Mouse (Mus musculus): ENCODE results near the gene Stat5a. TPM values are rescaled to one million over a fixed set of nuclear protein-coding genes. Genes with fewer than 3 reads are reported as not detected.

Stat5a gene
- total RNA-seq, 4 experiments from 2014 or later = 16.5 to 26.5 (median 21.6) TPM

GRCm38 (mm10) chr11:100860198-100861048 is 1.3 kb downstream of the Stat5a start:
- DNase-seq (ENCODE audit: low spot score) = peak; percentile 87

GRCm38 (mm10) chr11:100861335-100861734 is 2.2 kb downstream of the Stat5a start:
- DNase-seq (ENCODE audit: low spot score) = no peak

GRCm38 (mm10) chr11:100861836-100862235 is 2.7 kb downstream of the Stat5a start:
- no peak for DNase-seq (ENCODE audit: low spot score)

- no peak for DNase-seq (ENCODE audit: low spot score)
Observed at GRCm38 (mm10) chr11:100863141-100863540, 4.0 kb downstream of the Stat5a start.

GRCm38 (mm10) chr11:100865618-100866017 is 6.5 kb downstream of the Stat5a start:
- no peak for DNase-seq (ENCODE audit: low spot score)

- DNase-seq (ENCODE audit: low spot score) = no peak
Observed at GRCm38 (mm10) chr11:100870256-100870967, 11.3 kb downstream of the Stat5a start.

- no peak for DNase-seq (ENCODE audit: low spot score)
Observed at GRCm38 (mm10) chr11:100870968-100871350, 11.8 kb downstream of the Stat5a start.

- DNase-seq (ENCODE audit: low spot score) = no peak
Observed at GRCm38 (mm10) chr11:100875761-100876160, 16.6 kb downstream of the Stat5a start.

GRCm38 (mm10) chr11:100879321-100880078 is 20.3 kb downstream of the Stat5a start:
- DNase-seq (ENCODE audit: low spot score) = no peak

- DNase-seq (ENCODE audit: low spot score) = no peak
Observed at GRCm38 (mm10) chr11:100883640-100884039, 24.5 kb downstream of the Stat5a start.

- DNase-seq (ENCODE audit: low spot score) = peak; percentile 42
Observed at GRCm38 (mm10) chr11:100885472-100885871, 26.3 kb downstream of the Stat5a start.

GRCm38 (mm10) chr11:100886188-100886740 is 27.1 kb downstream of the Stat5a start:
- no peak for DNase-seq (ENCODE audit: low spot score)

GRCm38 (mm10) chr11:100887236-100887635 is 28.1 kb downstream of the Stat5a start:
- DNase-seq (ENCODE audit: low spot score) = no peak

GRCm38 (mm10) chr11:100887764-100888163 is 28.6 kb downstream of the Stat5a start:
- no peak for DNase-seq (ENCODE audit: low spot score)

- DNase-seq (ENCODE audit: low spot score) = no peak
Observed at GRCm38 (mm10) chr11:100888348-100888820, 29.2 kb downstream of the Stat5a start.

GRCm38 (mm10) chr11:100890481-100890880 is 31.3 kb downstream of the Stat5a start:
- DNase-seq (ENCODE audit: low spot score) = no peak

GRCm38 (mm10) chr11:100891256-100892123 is 32.3 kb downstream of the Stat5a start:
- DNase-seq (ENCODE audit: low spot score) = no peak

GRCm38 (mm10) chr11:100892435-100892834 is 33.3 kb downstream of the Stat5a start:
- DNase-seq (ENCODE audit: low spot score) = no peak

- DNase-seq (ENCODE audit: low spot score) = peak; percentile 91
Observed at GRCm38 (mm10) chr11:100893482-100893881, 34.3 kb downstream of the Stat5a start.

- DNase-seq (ENCODE audit: low spot score) = no peak
Observed at GRCm38 (mm10) chr11:100894146-100894918, 35.2 kb downstream of the Stat5a start.

All from heart, adult 8-10 months (tissue).